Mouse (Mus musculus) R1 (cell line): ENCODE measurements around the gene Olfr1215.
"Not testable (repeated sequence)": the region's sequence is repeated elsewhere in the genome, so short reads cannot be mapped to it uniquely, and the experiment has no call there.

Experiments used
- DNase-seq: peaks from one replicate; pipeline ENCODE4 v3.0.0-alpha.2; 2018; ENCODE audit warnings: low read depth, low spot score

Gene Olfr1215

GRCm38 (mm10) chr2:89006873-89007272, at the start of gene Olfr1215:
Gene Olfr1215 (minus strand): TSS chr2:89006973.
- DNase-seq = no peak

GRCm38 (mm10) chr2:89031965-89032364, 25.2 kb upstream of the Olfr1215 start, which contains the start of gene Olfr1217:
Gene Olfr1217 (minus strand): TSS chr2:89032065.
- no peak for DNase-seq

- not testable (repeated sequence) for DNase-seq
Measured at GRCm38 (mm10) chr2:89021436-89021835, 14.7 kb upstream of the Olfr1215 start.

GRCm38 (mm10) chr2:89018240-89018639, 11.5 kb upstream of the Olfr1215 start, which contains the start of gene Olfr1216:
Gene Olfr1216 (minus strand): TSS chr2:89018340.
- DNase-seq = no peak

GRCm38 (mm10) chr2:88992553-88992952, 14.2 kb downstream of the Olfr1215 start, which contains the start of gene Olfr1214:
Gene Olfr1214 (minus strand): TSS chr2:88992653.
- no peak for DNase-seq

GRCm38 (mm10) chr2:88980181-88980580, 26.6 kb downstream of the Olfr1215 start, which contains the start of gene Gm13762:
Gene Gm13762 (minus strand): TSS chr2:88980281.
- DNase-seq = no peak

- no peak for DNase-seq
Measured at GRCm38 (mm10) chr2:88953669-88954068, 53.1 kb downstream of the Olfr1215 start, which contains the start of gene Olfr1212. Gene Olfr1212 (plus strand): TSS chr2:88953969.
